Mouse (Mus musculus) splenic B cell, adult 2 months (primary cell): ENCODE measurements around the gene Fbxo5.

Source experiments
- DNase-seq: peaks from one replicate; pipeline ENCODE4 v3.0.0-alpha.2; 2011; ENCODE audit warnings: low read depth, low spot score
- H3K27me3 ChIP-seq: 2 replicates; pipeline ENCODE4 v1.6.1; 2012; ENCODE audit warnings: mild to moderate bottlenecking, low read length, moderate library complexity, mixed read lengths; ENCODE audit not compliant: control insufficient read depth, poor library complexity, insufficient read depth, severe bottlenecking
- H3K36me3 ChIP-seq: 2 replicates; pipeline ENCODE4 v1.6.1; 2012; ENCODE audit warnings: mild to moderate bottlenecking, low read length, moderate library complexity, mixed read lengths; ENCODE audit not compliant: control insufficient read depth, poor library complexity, insufficient read depth, severe bottlenecking

Gene Fbxo5

DNA sequence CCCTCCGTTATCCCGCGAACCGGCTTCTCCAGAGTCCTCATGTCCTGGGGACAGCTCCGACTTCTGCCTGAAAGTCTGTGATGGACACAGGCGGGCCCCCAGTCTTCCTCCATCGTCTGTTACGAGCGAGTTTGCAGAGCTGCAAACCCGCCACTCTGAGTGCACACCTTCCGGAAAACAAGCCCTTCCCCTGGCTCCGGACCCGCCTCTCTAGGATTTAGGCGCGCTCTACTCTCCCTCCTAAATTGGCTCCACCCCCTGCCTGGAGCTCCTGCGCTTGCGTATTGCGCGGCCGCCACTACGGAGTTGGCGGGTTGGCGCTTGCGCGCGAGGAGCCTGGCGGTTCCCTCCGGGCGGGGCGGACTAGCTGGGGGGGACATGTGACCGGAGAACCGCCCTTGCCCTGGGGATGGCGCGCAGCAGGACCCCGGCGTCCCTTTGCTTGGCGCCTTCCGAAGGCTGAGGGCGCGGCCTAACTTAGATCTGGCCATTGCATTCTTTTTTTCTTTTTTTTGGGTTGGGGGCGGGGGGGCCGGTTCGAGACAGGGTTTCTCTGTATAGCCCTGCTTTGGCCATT is 419 bp upstream of the Fbxo5 start:
- Histone ChIP-seq H3K27me3 (no peaks in the 10 kb centered on the region), H3K36me3 (peaks cover 8% of the 10 kb centered on the region)
- DNase-seq: peak; percentile 98

GRCm38 (mm10) chr10:5804691-5805156 is 676 bp downstream of the Fbxo5 start:
- H3K27me3 ChIP-seq: no peaks in the 10 kb centered on the region
- H3K36me3 ChIP-seq: peaks cover 10% of the 10 kb centered on the region
- no peak for DNase-seq

DNA sequence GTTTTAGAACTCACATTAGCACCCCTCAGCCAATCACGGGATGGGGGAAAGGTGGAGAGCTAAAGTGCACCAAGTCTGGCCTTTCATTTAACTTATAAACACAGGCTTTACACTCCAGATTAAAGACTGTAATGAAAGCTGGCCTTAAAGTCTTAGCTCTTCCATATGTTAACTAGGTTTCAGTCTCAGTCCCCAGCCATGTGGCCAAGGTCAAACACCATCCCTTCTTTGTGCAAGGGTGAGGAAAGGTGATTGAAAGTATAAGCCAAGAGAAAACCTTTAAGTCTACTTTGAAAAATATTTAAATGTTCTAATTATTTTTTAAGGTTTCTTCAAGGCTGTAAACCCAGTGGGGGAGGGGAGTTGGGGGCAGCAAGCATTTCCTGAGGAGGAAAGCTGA is 1.7 kb downstream of the Fbxo5 start:
- no peaks in the 10 kb centered on the region for H3K27me3 ChIP-seq
- no peak for DNase-seq
- peaks cover 10% of the 10 kb centered on the region for H3K36me3 ChIP-seq

DNA sequence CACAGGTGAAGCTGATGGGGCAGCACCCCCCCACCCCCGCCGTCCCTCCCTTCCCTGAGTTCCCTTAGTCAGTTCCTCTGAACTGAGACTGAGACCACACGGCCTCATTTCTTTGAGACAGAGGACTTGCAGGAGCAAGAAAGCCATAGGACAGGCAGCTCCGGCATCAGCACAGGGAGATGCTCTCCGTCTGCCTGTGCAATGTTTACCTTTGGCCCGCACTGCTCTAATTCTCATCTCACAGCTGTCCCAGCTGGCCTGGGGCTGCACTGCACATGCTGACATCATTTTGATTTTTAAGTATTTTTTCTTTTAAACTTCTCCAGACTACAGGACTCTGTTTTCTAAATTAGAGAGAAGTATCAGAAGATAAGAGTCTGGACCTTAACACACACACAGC is 2.5 kb downstream of the Fbxo5 start:
- DNase-seq: no peak
- Histone ChIP-seq H3K27me3 (no peaks in the 10 kb centered on the region), H3K36me3 (peaks cover 12% of the 10 kb centered on the region)

- DNase-seq: peak; percentile 64
These were observed 4.9 kb downstream of the Fbxo5 start for GRCm38 (mm10) chr10:5800490-5800889.

DNA sequence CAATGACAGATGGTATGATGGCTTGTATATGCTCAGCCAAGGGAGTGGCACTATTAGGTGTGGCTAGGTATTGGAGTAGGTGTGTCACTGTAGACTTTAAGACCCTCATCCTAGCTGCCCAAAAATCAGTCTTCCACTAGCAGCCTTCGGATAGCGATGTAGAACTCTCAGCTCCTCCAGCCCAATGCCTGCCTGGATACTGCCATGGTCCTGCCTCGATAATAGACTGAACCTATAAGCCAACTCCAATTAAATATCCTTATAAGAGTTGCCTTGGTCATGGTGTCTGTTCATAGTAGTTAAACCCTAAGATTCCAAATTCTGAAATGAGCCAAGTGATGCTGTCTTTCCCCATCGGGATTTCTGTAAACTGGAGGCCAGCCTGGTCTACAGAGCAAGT is 7.3 kb downstream of the Fbxo5 start:
- Histone ChIP-seq H3K36me3 (peaks cover 12% of the 10 kb centered on the region), H3K27me3 (no peaks in the 10 kb centered on the region)
- no peak for DNase-seq

More at GRCm38 (mm10) chr10:5800490-5800889, 4.9 kb downstream of the Fbxo5 start:
- peaks cover 12% of the 10 kb centered on the region for H3K36me3 ChIP-seq
- H3K27me3 ChIP-seq: no peaks in the 10 kb centered on the region

GRCm38 (mm10) chr10:5790657-5791056 is 14.7 kb downstream of the Fbxo5 start:
- peak; percentile 39 for DNase-seq

DNA sequence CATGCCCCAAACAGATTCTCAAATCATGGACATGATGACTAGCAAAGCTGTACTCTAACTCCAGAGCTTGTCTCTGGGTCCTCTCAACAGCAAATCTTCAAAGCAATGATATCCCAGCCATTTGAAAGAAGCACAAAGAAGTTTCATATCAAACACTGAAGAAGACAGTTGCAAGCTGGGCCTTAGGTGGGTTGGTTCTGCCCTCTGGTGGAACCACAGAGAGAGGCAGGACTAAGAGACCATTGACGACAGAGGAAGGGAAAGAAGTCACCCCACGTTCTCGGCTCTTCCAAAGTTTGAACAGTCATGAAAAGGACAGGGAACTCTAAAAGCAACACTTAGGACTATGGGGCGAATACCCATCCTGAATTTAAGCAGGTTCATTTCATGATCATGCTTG is 18.5 kb downstream of the Fbxo5 start:
- Histone ChIP-seq H3K27me3 (no peaks in the 10 kb centered on the region), H3K36me3 (no peaks in the 10 kb centered on the region)
- peak; percentile 45 for DNase-seq

More at GRCm38 (mm10) chr10:5790657-5791056, 14.7 kb downstream of the Fbxo5 start:
- no peaks in the 10 kb centered on the region for H3K36me3 ChIP-seq
- no peaks in the 10 kb centered on the region for H3K27me3 ChIP-seq
